Mouse (Mus musculus): ENCODE data around the gene Enox1.

DNA sequence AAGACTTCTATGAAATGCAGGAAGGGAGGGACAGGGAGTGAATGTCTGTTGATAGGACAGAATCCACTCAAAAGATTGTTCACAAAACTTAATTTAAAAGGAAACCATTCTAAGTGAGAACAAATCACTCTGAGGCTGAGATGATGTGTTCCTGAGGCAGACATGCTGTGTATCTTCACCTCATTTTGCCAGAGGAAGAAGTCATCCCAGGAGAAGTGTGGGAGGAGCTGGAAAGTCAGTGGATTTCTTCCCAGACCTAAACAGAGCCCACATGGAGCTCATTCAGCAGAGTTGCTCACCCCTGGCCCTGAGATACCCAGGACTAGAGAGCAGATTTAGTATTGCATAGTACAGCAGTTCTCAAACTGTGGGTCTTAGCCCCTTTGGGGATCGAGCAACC, 444.2 kb downstream of the Enox1 start:
- TF ChIP-seq CTCF (IDR thresholded peaks at IDR 0.05; ENCODE audit: control insufficient read depth, insufficient read depth, low read length), result no peak
- no peak for TF ChIP-seq POLR2A (IDR thresholded peaks at IDR 0.05; ENCODE audit: borderline replicate concordance, control insufficient read depth, low read depth, low read length)
